Mouse (Mus musculus) neural tube, embryonic 11.5 days (tissue): ENCODE results near the gene Zfp617. TPM values are rescaled to one million over a fixed set of nuclear protein-coding genes. Genes with fewer than 3 reads are reported as not detected.
"Not testable (repeated sequence)": the region's sequence is repeated elsewhere in the genome, so short reads cannot be mapped to it uniquely, and the experiment has no call there.

ENCODE experiments used
- ATAC-seq: fragments of 200-750 bp; cut with Nextera tagmentation; 2 replicates; pipeline ENCODE4 v1.8.0; 2017; ENCODE audit warnings: moderate number of reproducible peaks, mild to moderate bottlenecking, moderate TSS enrichment, moderate library complexity; ENCODE audit not compliant: insufficient read depth, low FRiP score, low TSS enrichment
- DNase-seq: peaks from one replicate; pipeline ENCODE4 v3.0.0-alpha.2; 2015; ENCODE audit warnings: low spot score
- H3K27ac ChIP-seq: fragments of 300-500 bp; sonication (generic); 2 replicates; pipeline ENCODE4 v1.5.1; 2014; ENCODE audit warnings: low read depth, mild to moderate bottlenecking, low read length
- H3K27me3 ChIP-seq: fragments of 300-500 bp; sonication (generic); 2 replicates; pipeline ENCODE4 v1.6.1; 2014; ENCODE audit warnings: mild to moderate bottlenecking, low read length, mixed read lengths; ENCODE audit not compliant: control insufficient read depth, insufficient read depth
- H3K36me3 ChIP-seq: fragments of 300-500 bp; sonication (generic); 2 replicates; pipeline ENCODE4 v1.6.1; 2014; ENCODE audit warnings: mild to moderate bottlenecking, low read length, moderate library complexity, mixed read lengths; ENCODE audit not compliant: control insufficient read depth, insufficient read depth
- H3K4me1 ChIP-seq: fragments of 300-500 bp; sonication (generic); 2 replicates; pipeline ENCODE4 v1.6.1; 2014; ENCODE audit warnings: low read length, mixed read lengths; ENCODE audit not compliant: control insufficient read depth, insufficient read depth
- H3K4me2 ChIP-seq: fragments of 300-500 bp; sonication (generic); 2 replicates; pipeline ENCODE4 v1.6.1; 2014; ENCODE audit warnings: low read depth, mild to moderate bottlenecking, moderate library complexity
- H3K4me3 ChIP-seq: fragments of 300-500 bp; sonication (generic); 2 replicates; pipeline ENCODE4 v1.5.1; 2014; ENCODE audit warnings: low read depth, low read length
- H3K9ac ChIP-seq: fragments of 300-500 bp; sonication (generic); 2 replicates; pipeline ENCODE4 v1.6.1; 2014; ENCODE audit warnings: mild to moderate bottlenecking, low read length
- H3K9me3 ChIP-seq: fragments of 300-500 bp; sonication (generic); 2 replicates; pipeline ENCODE4 v1.6.1; 2016; ENCODE audit warnings: low read length; ENCODE audit not compliant: control insufficient read depth
- WGBS: fragments of 180-500 bp; shearing (Covaris S2); extraction: QIAGEN DNeasy Blood & Tissue Kit; methylation state at CpG from one replicate; pipeline ENCODE4 v1.1.7; 2014; 5-methylcytosine and 5-hydroxymethylcytosine counted together
- polyA plus RNA-seq: library from polyadenylated mRNA; unstranded; fragments of >200 nt; fragmentation: Nextera tagmentation; extraction: Ambion mirVana; gene quantifications from 2 replicates; pipeline ENCODE4 v1.2.1, GENCODE M21; 2014

Zfp617 gene
- polyA plus RNA-seq, 1 experiment from 2014 or later = 36.4 TPM

DNA sequence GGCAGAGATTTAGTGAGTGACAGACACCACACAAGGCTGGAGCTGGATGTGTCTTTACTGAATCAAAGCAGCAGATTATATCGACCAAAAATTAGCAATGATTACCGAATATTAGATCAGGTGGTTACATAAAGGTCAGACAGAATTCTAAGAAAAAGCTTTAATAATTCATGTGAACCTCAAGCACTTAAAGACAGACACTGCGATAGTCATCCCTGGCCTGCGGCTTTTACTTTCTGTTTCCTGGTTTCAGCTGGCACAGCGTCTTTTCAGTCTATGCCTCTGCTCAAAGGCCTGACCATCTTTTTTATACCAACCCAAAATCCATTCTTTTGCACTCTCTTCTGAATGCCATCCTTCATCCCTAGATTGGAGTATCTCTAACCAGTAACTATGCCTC is 40.2 kb downstream of the Zfp617 start:
- 94% methylated on average over 5 of the region's 5 CpGs for WGBS
- no peaks in the 10 kb centered on the region for H3K9me3 ChIP-seq
- peaks cover 4% of the 10 kb centered on the region; the same call in 1 of the 2 replicates for H3K4me1 ChIP-seq
- H3K4me3 ChIP-seq = no peak overlapping the region
- no peak overlapping the region for H3K4me2 ChIP-seq
- H3K36me3 ChIP-seq = no peaks in the 10 kb centered on the region
- H3K9ac ChIP-seq = no peak overlapping the region
- H3K27ac ChIP-seq = no peak overlapping the region
- DNase-seq (no peak), ATAC-seq (no peak)
- no peaks in the 10 kb centered on the region for H3K27me3 ChIP-seq

DNA sequence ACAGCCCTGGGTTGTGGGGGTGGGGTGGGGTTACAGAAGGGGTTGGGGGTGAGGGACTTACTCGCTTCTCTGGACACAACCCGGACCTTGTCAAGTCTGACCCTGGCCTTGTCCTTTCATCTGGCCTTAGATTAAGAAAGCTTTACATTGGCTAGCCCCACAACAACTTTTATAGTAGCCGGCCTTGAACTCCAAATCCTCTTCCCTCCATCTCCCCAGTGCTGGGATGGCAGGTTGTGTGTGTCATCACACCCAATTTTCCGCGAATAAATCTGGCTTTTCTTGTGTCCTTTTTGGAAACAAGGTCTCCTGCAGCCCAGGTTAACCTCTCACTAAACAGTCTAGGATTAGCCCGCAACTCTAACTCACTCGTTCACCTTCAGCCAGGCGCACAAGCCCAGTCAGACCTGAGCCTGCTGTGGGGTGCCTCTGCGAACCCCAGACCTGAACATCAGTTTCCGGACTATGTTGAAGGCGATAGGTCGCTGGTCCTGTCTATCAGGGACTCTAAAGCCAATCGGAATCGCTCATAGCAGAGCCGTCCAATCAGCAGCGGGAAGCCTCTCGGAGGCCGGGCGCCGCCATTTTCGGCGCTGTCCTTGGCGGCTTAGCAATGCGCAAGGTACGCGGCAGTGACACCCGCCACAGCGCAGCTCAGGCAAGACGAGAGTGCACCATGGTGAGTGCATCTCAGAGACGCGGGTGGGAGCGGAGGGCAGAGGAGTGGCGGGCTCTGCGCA is 42.2 kb downstream of the Zfp617 start, which contains the start of gene Zfp961:
Gene Zfp961, plus strand, starts transcription at position 557 of the 740 bp plus-strand sequence.
- Histone ChIP-seq H3K9me3 (no peaks in the 10 kb centered on the region), H3K36me3 (no peaks in the 10 kb centered on the region), H3K4me2 (peak within 1 kb of the TSS; percentile 53), H3K27me3 (no peaks in the 10 kb centered on the region), H3K4me1 (peaks cover 4% of the 10 kb centered on the region; the same call in 1 of the 2 replicates), H3K4me3 (peak within 1 kb of the TSS; percentile 66), H3K9ac (peak within 1 kb of the TSS; percentile 86), H3K27ac (peak within 1 kb of the TSS; percentile 53; the same call in 1 of the 2 replicates)
- ATAC-seq (peak; percentile 100), DNase-seq (peak; percentile 96)
- WGBS = 4% methylated on average over 34 of the region's 34 CpGs

DNA sequence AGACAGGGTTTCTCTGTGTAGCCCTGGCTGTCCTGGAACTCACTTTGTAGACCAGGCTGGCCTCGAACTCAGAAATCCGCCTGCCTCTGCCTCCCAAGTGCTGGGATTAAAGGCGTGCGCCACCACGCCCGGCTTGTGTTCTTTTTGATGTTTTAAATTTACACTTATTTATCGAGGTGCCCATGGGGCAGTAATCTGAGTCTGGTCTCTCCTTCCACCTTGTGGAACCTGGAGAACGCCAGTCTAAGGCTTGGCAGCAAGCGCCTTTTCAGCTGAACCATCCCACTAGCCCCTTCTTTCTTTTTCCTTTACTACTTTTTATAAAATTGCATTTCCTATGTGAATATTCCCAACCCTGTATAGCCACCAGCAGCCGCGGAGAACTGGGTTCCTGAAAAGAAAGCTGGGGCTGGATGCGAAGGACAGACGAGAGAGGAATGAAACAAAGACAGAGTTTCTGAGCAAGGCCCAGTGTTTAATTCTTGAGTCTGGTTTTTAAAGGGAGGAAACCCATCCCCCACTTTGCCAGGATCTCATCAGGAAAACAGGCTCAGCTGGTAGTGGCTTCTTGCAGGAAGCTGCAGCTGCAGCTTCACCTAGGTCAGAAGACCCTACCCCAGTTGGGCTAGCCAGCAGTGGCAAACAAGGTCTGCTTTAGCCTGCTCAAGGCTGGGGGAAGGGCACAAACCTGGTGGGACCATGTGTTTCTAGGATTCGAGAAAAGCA is 43.2 kb downstream of the Zfp617 start:
- H3K27me3 ChIP-seq = no peaks in the 10 kb centered on the region
- ATAC-seq = no peak
- H3K4me2 ChIP-seq = peak overlapping the region; percentile 53
- H3K4me3 ChIP-seq = peak overlapping the region; percentile 66
- peak; percentile 24 for DNase-seq
- WGBS = 48% methylated on average over 12 of the region's 14 CpGs
- no peaks in the 10 kb centered on the region for H3K9me3 ChIP-seq
- peak overlapping the region; percentile 86 for H3K9ac ChIP-seq
- H3K27ac ChIP-seq = no peak overlapping the region
- H3K36me3 ChIP-seq = no peaks in the 10 kb centered on the region
- H3K4me1 ChIP-seq = peaks cover 4% of the 10 kb centered on the region; the same call in 1 of the 2 replicates

DNA sequence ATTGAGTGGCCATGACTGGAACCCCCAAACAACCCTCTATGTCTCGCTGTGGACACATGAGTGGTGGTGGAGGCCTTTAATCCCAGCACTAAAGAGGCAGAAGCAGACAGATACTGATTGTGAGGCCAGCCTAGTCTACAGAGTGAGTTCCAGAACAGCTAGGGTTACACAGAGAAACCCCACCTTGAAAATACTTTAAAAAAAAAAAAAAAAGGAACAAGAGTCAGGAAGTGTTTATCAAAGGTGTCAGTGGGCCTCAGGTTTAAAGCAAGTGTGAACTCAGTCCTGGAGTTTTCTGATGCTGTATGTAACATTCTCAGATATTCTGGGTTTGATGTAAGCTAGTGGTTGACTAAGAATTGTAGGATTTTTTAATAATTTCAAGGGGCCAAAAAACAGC is 44.1 kb downstream of the Zfp617 start:
- H3K36me3 ChIP-seq = no peaks in the 10 kb centered on the region

DNA sequence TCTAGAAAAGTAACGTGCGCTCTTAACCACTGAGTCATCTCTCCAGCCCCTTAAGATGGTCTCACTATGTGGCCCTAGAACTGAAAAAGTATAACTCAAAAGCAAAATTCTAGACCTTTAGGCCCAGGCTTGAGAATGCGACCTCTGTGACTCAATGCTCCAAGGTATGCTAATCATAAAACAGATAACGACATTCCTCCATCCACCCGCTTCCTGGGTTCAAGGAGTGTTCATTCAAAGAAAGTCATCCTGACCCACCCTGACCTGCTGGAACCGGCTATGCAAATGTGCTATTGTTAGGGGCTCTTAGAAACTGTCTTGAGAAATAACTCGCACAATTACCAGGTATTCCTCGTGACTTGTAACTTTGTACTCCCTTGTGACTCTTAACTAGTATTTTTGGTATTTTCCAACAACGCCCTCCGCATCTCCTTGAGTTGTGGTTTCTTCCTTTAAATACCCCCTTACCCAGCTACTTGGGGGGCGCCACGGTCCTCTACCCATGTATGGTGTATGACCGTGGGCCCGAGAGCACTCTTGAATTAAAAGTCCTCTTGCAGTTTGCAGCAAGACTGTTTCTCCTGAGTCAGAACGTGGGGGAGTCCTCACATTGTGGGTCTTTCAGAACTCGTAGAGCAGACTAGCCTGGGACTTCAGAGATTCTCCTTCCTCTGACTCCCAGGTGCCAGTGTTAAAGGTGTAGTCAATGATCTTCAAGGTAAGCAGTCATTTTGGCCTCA is 44.7 kb downstream of the Zfp617 start:
- not testable (repeated sequence) for H3K9me3 ChIP-seq, H3K4me1 ChIP-seq, H3K4me3 ChIP-seq, H3K9ac ChIP-seq, H3K4me2 ChIP-seq, ATAC-seq, H3K36me3 ChIP-seq, DNase-seq, H3K27ac ChIP-seq, H3K27me3 ChIP-seq
- WGBS = 94% methylated on average over 16 of the region's 16 CpGs

More for the DNA sequence above, 44.1 kb downstream of the Zfp617 start:
- H3K9me3 ChIP-seq = no peaks in the 10 kb centered on the region
- no peak overlapping the region for H3K9ac ChIP-seq
- ATAC-seq = no peak
- DNase-seq = no peak
- 90% methylated on average over 1 of the region's 1 CpGs for WGBS
- H3K4me1 ChIP-seq = peaks cover 4% of the 10 kb centered on the region; the same call in 1 of the 2 replicates
- no peak overlapping the region for H3K27ac ChIP-seq
- no peak overlapping the region for H3K4me2 ChIP-seq
- no peaks in the 10 kb centered on the region for H3K27me3 ChIP-seq
- no peak overlapping the region for H3K4me3 ChIP-seq

DNA sequence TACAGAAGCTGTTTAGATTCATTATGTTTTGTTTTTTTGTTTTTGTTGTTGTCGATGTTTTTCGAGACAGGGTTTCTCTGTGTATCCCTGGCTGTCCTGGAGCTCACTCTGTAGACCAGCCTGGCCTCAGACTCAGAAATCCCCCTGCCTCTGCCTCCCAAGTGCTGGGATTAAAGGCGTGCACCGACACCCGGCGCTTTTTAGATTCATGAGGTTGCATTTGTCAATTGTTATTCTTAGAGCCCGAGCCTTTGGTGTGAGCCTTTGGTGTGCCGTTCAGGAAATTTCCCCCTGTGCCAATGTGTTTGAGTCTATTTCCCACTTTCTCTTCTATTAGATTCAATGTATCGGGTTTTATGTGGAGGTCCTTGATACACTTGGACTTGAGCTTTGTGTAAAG is 46.2 kb downstream of the Zfp617 start:
- H3K9me3 ChIP-seq = no peaks in the 10 kb centered on the region
- H3K27ac ChIP-seq = no peak overlapping the region
- no peaks in the 10 kb centered on the region for H3K27me3 ChIP-seq
- H3K4me1 ChIP-seq = peaks cover 4% of the 10 kb centered on the region; the same call in 1 of the 2 replicates
- H3K36me3 ChIP-seq = no peaks in the 10 kb centered on the region
- 96% methylated on average over 9 of the region's 9 CpGs for WGBS
- ATAC-seq (no peak), DNase-seq (no peak)
- no peak overlapping the region for H3K4me2 ChIP-seq
- H3K4me3 ChIP-seq = no peak overlapping the region
- H3K9ac ChIP-seq = no peak overlapping the region

DNA sequence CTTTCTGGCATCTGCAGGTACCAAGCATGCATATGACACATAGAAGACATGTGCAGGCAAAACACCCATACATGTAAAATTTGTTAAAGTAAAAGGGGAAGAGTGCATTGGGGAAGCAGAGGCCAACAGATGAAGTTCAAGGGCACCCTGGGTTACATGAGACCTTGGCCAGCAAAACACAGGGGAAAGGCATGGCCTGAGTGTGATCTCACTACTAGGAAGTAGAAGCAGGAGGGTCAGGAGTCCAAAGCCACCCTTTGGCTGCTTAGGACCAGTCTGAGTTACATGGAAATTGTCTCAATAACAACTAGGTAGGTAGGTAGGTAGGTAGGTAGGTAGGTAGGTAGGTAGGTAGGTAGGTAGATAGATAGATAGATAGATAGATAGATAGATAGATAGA is 52.0 kb downstream of the Zfp617 start:
- H3K4me1 ChIP-seq = no peaks in the 10 kb centered on the region
- H3K9me3 ChIP-seq = no peaks in the 10 kb centered on the region
- DNase-seq = no peak
- peaks cover 6% of the 10 kb centered on the region for H3K36me3 ChIP-seq
- no peak for ATAC-seq
- no peaks in the 10 kb centered on the region for H3K27me3 ChIP-seq
- H3K4me2 ChIP-seq = no peak overlapping the region
- no peak overlapping the region for H3K27ac ChIP-seq
- H3K9ac ChIP-seq = no peak overlapping the region
- no peak overlapping the region for H3K4me3 ChIP-seq

DNA sequence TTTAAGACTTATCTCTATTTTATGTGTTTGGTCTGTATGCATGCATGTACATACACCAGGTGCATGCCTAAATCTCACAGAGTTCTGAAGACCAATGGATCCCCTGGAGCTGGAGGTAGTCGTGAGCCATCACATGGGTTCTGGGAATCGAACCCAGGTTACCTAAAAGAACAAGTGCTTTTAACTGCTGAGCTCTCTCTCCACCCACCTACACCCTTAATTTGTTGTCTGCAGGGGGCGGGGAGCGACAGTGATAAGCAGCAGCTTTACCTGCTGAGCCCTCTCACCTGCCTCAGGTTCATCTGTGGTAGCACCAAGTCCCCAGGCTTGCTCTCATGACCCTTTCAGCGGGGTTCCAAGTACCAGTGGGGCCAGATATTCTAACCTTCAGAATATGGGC is 53.4 kb downstream of the Zfp617 start:
- Histone ChIP-seq H3K27ac (no peak overlapping the region), H3K4me2 (no peak overlapping the region), H3K36me3 (peaks cover 13% of the 10 kb centered on the region), H3K4me3 (no peak overlapping the region), H3K27me3 (no peaks in the 10 kb centered on the region), H3K9me3 (no peaks in the 10 kb centered on the region), H3K4me1 (no peaks in the 10 kb centered on the region), H3K9ac (no peak overlapping the region)
- ATAC-seq (no peak), DNase-seq (no peak)
- WGBS = 89% methylated on average over 5 of the region's 5 CpGs
